Mouse (Mus musculus) lung, embryonic 14.5 days (tissue): Measurements from ENCODE around the gene Hist1h4n. TPM values are rescaled to one million over a fixed set of nuclear protein-coding genes. Genes with fewer than 3 reads are reported as not detected.
"Not testable (repeated sequence)": the region's sequence is repeated elsewhere in the genome, so short reads cannot be mapped to it uniquely, and the experiment has no call there.

Experiments
- ATAC-seq: fragments of 200-750 bp; cut with Nextera tagmentation; 2 replicates; pipeline ENCODE4 v1.8.0; 2017; ENCODE audit warnings: mild to moderate bottlenecking, moderate TSS enrichment, moderate library complexity; ENCODE audit not compliant: insufficient read depth
- DNase-seq: peaks from one replicate; pipeline ENCODE4 v3.0.0-alpha.2; 2015
- H3K27ac ChIP-seq: fragments of 300-500 bp; sonication (generic); 2 replicates; pipeline ENCODE4 v1.5.1; 2014; ENCODE audit warnings: low read depth, mild to moderate bottlenecking, moderate library complexity
- H3K27me3 ChIP-seq: fragments of 300-500 bp; sonication (generic); 2 replicates; pipeline ENCODE4 v1.6.1; 2014; ENCODE audit warnings: low read length, control low read depth; ENCODE audit not compliant: insufficient read depth
- H3K36me3 ChIP-seq: fragments of 300-500 bp; sonication (generic); 2 replicates; pipeline ENCODE4 v1.6.1; 2014; ENCODE audit warnings: control low read depth; ENCODE audit not compliant: insufficient read depth
- H3K4me1 ChIP-seq: fragments of 300-500 bp; sonication (generic); 2 replicates; pipeline ENCODE4 v1.6.1; 2014; ENCODE audit warnings: antibody characterized with exemption, control low read depth; ENCODE audit not compliant: insufficient read depth
- H3K4me2 ChIP-seq: fragments of 300-500 bp; sonication (generic); 2 replicates; pipeline ENCODE4 v1.6.1; 2014; ENCODE audit warnings: mild to moderate bottlenecking
- H3K4me3 ChIP-seq: fragments of 300-500 bp; sonication (generic); 2 replicates; pipeline ENCODE4 v1.5.1; 2014; ENCODE audit warnings: low read depth, low read length
- H3K9ac ChIP-seq: fragments of 300-500 bp; sonication (generic); 2 replicates; pipeline ENCODE4 v1.6.1; 2014
- H3K9me3 ChIP-seq: fragments of 300-500 bp; sonication (generic); 2 replicates; pipeline ENCODE4 v1.6.1; 2016; ENCODE audit warnings: low read depth, low read length, control low read depth
- CTCF ChIP-seq: IDR thresholded peaks from 2 replicates; pipeline ENCODE4 v1.5.1; 2016; ENCODE audit warnings: antibody characterized with exemption, low read depth
- WGBS: fragments of 180-500 bp; shearing (Covaris S2); extraction: QIAGEN DNeasy Blood & Tissue Kit; methylation state at CpG from one replicate; pipeline ENCODE4 v1.1.7; 2014; 5-methylcytosine and 5-hydroxymethylcytosine counted together
- microRNA-seq: library from miRNA; unstranded; fragments of <30 nt; microRNA quantifications from one replicate; pipeline ENCODE4, GENCODE M21; 2016; ENCODE audit warnings: borderline number of aligned reads
- polyA plus RNA-seq: library from polyadenylated mRNA; unstranded; fragments of >200 nt; fragmentation: Nextera tagmentation; extraction: Ambion mirVana; gene quantifications from 2 replicates; pipeline ENCODE4 v1.2.1, GENCODE M21; 2014

The Hist1h4n gene
- polyA plus RNA-seq, 1 experiment from 2014 or later = 32.5 TPM

GRCm38 (mm10) chr13:21786189-21786898 is 45.7 kb downstream of the Hist1h4n start:
- Histone ChIP-seq H3K4me2 (peak overlapping the region; percentile 64), H3K4me1 (peaks cover 17% of the 10 kb centered on the region; the same call in 1 of the 2 replicates), H3K9me3 (no peaks in the 10 kb centered on the region), H3K27ac (peak overlapping the region; percentile 100), H3K36me3 (no peaks in the 10 kb centered on the region), H3K4me3 (peak overlapping the region; percentile 34), H3K27me3 (no peaks in the 10 kb centered on the region), H3K9ac (peak overlapping the region; percentile 61)
- ATAC-seq (no peak), DNase-seq (peak; percentile 82)
- TF ChIP-seq CTCF = no peak
- 2% methylated on average over 8 of the region's 8 CpGs for WGBS

- DNase-seq (peak; percentile 14), ATAC-seq (no peak)
- H3K4me2 ChIP-seq = peak overlapping the region; percentile 90
- WGBS = 28% methylated on average over 6 of the region's 6 CpGs
- H3K9me3 ChIP-seq = no peaks in the 10 kb centered on the region
- no peak for TF ChIP-seq CTCF
- H3K4me1 ChIP-seq = peaks cover 17% of the 10 kb centered on the region; the same call in 1 of the 2 replicates
- no peaks in the 10 kb centered on the region for H3K27me3 ChIP-seq
- peak overlapping the region; percentile 45 for H3K9ac ChIP-seq
- peak overlapping the region; percentile 100 for H3K27ac ChIP-seq
- no peak overlapping the region for H3K4me3 ChIP-seq
- no peaks in the 10 kb centered on the region for H3K36me3 ChIP-seq
These were observed 47.7 kb downstream of the Hist1h4n start for GRCm38 (mm10) chr13:21784311-21784710.

DNA sequence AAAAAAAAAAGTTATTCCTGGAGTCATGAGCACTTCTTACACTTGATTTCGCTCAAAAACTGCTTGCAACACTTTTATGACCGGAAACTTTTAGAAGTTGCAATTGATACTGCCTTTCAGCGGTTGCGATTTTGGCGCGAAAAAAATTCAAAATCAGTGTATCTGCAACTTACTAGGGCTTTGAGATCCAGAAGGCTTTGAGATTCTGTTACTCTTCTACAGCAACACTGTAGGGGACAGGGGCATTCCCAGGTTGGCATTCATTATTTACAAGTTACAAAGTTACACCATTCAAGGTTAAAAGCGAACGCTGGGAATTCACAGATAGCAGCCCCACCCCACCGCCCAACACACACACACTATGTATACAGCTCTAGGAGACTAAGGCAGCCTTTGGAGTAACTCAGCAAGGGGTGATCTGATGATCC is 48.2 kb downstream of the Hist1h4n start:
- peak overlapping the region; percentile 100 for H3K27ac ChIP-seq
- ATAC-seq = no peak
- WGBS = 1% methylated on average over 9 of the region's 9 CpGs
- H3K4me2 ChIP-seq = peak overlapping the region; percentile 90
- peaks cover 17% of the 10 kb centered on the region; the same call in 1 of the 2 replicates for H3K4me1 ChIP-seq
- no peak for TF ChIP-seq CTCF
- DNase-seq = peak; percentile 88
- H3K4me3 ChIP-seq = peak overlapping the region; percentile 46
- H3K9ac ChIP-seq = peak overlapping the region; percentile 45
- H3K36me3 ChIP-seq = no peaks in the 10 kb centered on the region
- H3K9me3 ChIP-seq = no peaks in the 10 kb centered on the region
- no peaks in the 10 kb centered on the region for H3K27me3 ChIP-seq

DNA sequence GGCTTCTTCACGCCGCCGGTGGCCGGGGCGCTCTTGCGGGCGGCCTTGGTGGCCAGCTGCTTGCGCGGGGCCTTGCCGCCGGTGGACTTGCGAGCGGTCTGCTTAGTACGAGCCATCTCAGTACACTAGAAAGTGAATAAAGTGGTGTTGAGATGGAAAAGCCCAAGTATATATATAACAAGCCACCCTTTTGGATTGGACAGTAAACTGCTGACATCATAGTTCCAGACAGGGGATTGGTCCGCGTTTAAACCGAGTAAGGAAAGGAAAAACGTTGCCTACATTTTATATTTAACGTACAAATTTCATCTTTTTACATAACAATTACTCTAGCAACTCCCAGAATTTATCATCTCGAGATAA is 48.8 kb downstream of the Hist1h4n start, which contains the start of gene Hist1h3i:
Hist1h3i (minus strand) TSS at position 116 of the 363 bp plus-strand sequence.
- Histone ChIP-seq H3K27me3 (no peaks in the 10 kb centered on the region), H3K4me2 (peak within 1 kb of the TSS; percentile 90), H3K9me3 (no peaks in the 10 kb centered on the region), H3K4me1 (peaks cover 12% of the 10 kb centered on the region; the same call in 1 of the 2 replicates), H3K27ac (peak within 1 kb of the TSS; percentile 100), H3K36me3 (no peaks in the 10 kb centered on the region), H3K4me3 (peak within 1 kb of the TSS; percentile 46), H3K9ac (peak within 1 kb of the TSS; percentile 79)
- peak; percentile 67 for ATAC-seq
- WGBS = under 1% methylated on average over 13 of the region's 20 CpGs
- TF ChIP-seq CTCF = no peak
- DNase-seq = peak; percentile 95

DNA sequence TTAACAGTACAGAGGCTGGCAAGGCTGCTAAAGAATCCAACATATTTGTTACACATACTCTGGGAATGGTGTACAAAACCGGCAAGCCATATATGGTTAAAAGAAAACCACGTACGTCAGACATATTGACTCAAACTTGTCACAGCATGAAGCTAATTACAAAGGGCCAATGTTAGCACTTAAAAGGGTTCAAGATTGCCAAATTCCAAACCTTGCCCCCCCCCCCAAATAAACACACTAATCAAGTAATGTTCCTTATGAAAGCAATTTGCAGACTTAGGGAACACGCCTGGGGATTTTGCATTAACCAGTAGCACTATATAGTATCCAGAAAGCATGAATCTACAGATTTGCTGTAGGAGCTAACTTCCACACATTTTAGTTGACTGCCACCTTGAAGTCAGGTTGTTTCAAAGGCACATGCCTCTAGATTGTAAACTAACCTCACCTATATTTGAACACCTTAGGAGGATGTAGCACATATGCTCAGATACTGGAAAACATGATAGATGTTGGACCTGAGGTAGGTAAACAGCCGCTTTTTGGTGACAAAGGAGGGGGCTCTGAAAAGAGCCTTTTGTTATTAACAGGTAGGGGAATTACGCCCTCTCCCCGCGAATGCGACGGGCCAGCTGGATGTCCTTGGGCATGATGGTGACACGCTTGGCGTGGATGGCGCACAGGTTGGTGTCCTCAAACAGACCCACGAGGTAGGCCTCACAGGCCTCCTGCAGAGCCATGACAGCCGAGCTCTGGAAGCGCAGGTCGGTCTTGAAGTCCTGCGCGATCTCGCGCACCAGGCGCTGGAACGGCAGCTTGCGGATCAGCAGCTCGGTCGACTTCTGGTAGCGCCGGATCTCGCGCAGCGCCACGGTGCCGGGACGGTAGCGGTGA is 49.4 kb downstream of the Hist1h4n start:
- WGBS = under 1% methylated on average over 13 of the region's 35 CpGs

More for the DNA sequence above, 49.4 kb downstream of the Hist1h4n start:
- not testable (repeated sequence) for H3K36me3 ChIP-seq, H3K27me3 ChIP-seq, H3K9me3 ChIP-seq, H3K4me1 ChIP-seq, ATAC-seq
- Histone ChIP-seq H3K27ac (peak overlapping the region; percentile 100), H3K9ac (peak overlapping the region; percentile 79), H3K4me2 (peak overlapping the region; percentile 90), H3K4me3 (peak overlapping the region; percentile 46)
- DNase-seq = peak; percentile 84

Small RNA genes within 50 kb of the gene (microRNA-seq; reads per million reads assigned to microRNA genes)
- gene Gm19658 (not detected), gene Gm44346 (not detected), gene Gm44466 (not detected)

Other genes with a start within 250 kb of the Hist1h4n start
- not detected in 2 replicates for gene Olfr1362, start 218.2 kb downstream of the Hist1h4n start, polyA plus RNA-seq
- not detected in 2 replicates for gene Olfr11, start 189.7 kb downstream of the Hist1h4n start, polyA plus RNA-seq
- gene Olfr1361, start 168.8 kb downstream of the Hist1h4n start, polyA plus RNA-seq = not detected in 2 replicates
- gene Olfr1360, start 154.8 kb downstream of the Hist1h4n start, polyA plus RNA-seq = not detected in 2 replicates
- not detected in 2 replicates for gene Olfr1359, start 134.1 kb downstream of the Hist1h4n start, polyA plus RNA-seq
- 3.8 and 6.9 TPM in 2 replicates for gene Hist1h2bl, start 116.1 kb downstream of the Hist1h4n start, polyA plus RNA-seq
- 40.4 and 42.9 TPM in 2 replicates for gene Hist1h2ai, start 115.8 kb downstream of the Hist1h4n start, polyA plus RNA-seq
- 13.9 and 23.8 TPM in 2 replicates for gene Hist1h3h, start 114.5 kb downstream of the Hist1h4n start, polyA plus RNA-seq
- 4.9 and 8.0 TPM in 2 replicates for gene Hist1h2bm, start 110.2 kb downstream of the Hist1h4n start, polyA plus RNA-seq
- gene Hist1h4j, start 97.1 kb downstream of the Hist1h4n start, polyA plus RNA-seq = 0.96 and 2.2 TPM in 2 replicates
- gene Hist1h4k, start 81.7 kb downstream of the Hist1h4n start, polyA plus RNA-seq = 6.4 and 8.8 TPM in 2 replicates
- 16.8 and 20.4 TPM in 2 replicates for gene Hist1h2ak, start 78.4 kb downstream of the Hist1h4n start, polyA plus RNA-seq
- 2.0 and 3.1 TPM in 2 replicates for gene Hist1h2bn, start 78.1 kb downstream of the Hist1h4n start, polyA plus RNA-seq
- gene Hist1h1b, start 51.6 kb downstream of the Hist1h4n start, polyA plus RNA-seq = 18.5 and 19.7 TPM in 2 replicates
- gene Hist1h3i, start 48.8 kb downstream of the Hist1h4n start, polyA plus RNA-seq = 237 and 252 TPM in 2 replicates
- 7.2 and 8.9 TPM in 2 replicates for gene Hist1h2an, start 45.0 kb downstream of the Hist1h4n start, polyA plus RNA-seq
- gene Hist1h2bp, start 44.7 kb downstream of the Hist1h4n start, polyA plus RNA-seq = 2.0 and 3.4 TPM in 2 replicates
- gene Hist1h2bq, start 22.0 kb downstream of the Hist1h4n start, polyA plus RNA-seq = 24.4 and 25.8 TPM in 2 replicates
- gene Hist1h2ao, start 21.7 kb downstream of the Hist1h4n start, polyA plus RNA-seq = 1.9 TPM in 1 of 2 replicates, not detected in the other
- gene Hist1h4m, start 20.4 kb downstream of the Hist1h4n start, polyA plus RNA-seq = not detected in 2 replicates
- gene Hist1h2ap, start 1.3 kb upstream of the Hist1h4n start, polyA plus RNA-seq = 5,437 and 5,439 TPM in 2 replicates
- gene Hist1h2br, start 1.5 kb upstream of the Hist1h4n start, polyA plus RNA-seq = 26.4 and 28.5 TPM in 2 replicates
- gene Zfp184, start 112.9 kb upstream of the Hist1h4n start, polyA plus RNA-seq = 16.0 and 16.4 TPM in 2 replicates
- gene Pom121l2, start 149.0 kb upstream of the Hist1h4n start, polyA plus RNA-seq = 0.12 and 0.26 TPM in 2 replicates
- 1.6 and 2.0 TPM in 2 replicates for gene Prss16, start 177.5 kb upstream of the Hist1h4n start, polyA plus RNA-seq
- gene Hist1h2ah, start 203.4 kb upstream of the Hist1h4n start, polyA plus RNA-seq = 21.2 and 21.6 TPM in 2 replicates
- gene Hist1h2bk, start 203.7 kb upstream of the Hist1h4n start, polyA plus RNA-seq = 8.6 and 11.7 TPM in 2 replicates
- gene Hist1h4i, start 209.2 kb upstream of the Hist1h4n start, polyA plus RNA-seq = 26.4 and 26.7 TPM in 2 replicates
- 71.0 and 82.2 TPM in 2 replicates for gene Hist1h2ag, start 210.7 kb upstream of the Hist1h4n start, polyA plus RNA-seq
- gene Hist1h2bj, start 211.0 kb upstream of the Hist1h4n start, polyA plus RNA-seq = 15.8 and 16.9 TPM in 2 replicates